In genomic region chr3:27345526-27345925, GRCm38 (mm10) we compare ENCODE assay signal across 10 mouse cellular contexts. TPM values are rescaled to one million over a fixed set of nuclear protein-coding genes. Genes with fewer than 3 reads are reported as not detected.
DNase-seq lines count a peak whose midpoint lies in the region; ATAC-seq and TF ChIP-seq lines count a peak whose summit lies in the region.
"Had no signal": no experiment of that assay in that cellular context is flagged by ENCODE, and none has a peak within 500 bp of the region (broad histone marks: within the 10 kb centered on the region; RNA-seq: fewer than 3 reads in every experiment).

No protein-coding gene starts in this region.

- no peak overlapping the region for H3K27ac ChIP-seq in gastrocnemius, adult 2 months
- no peak overlapping the region for H3K27ac ChIP-seq in liver, postnatal 0 days (ENCODE audit: low read depth)
- H3K27ac ChIP-seq: embryonic facial prominence, embryonic 13.5 days had no signal

- intact Hi-C loops in left cerebral cortex, postnatal 14 days (cut with DNase I): no loop called here
- intact Hi-C loops in gastrocnemius, adult 2 months (cut with DNase I): loop anchor here (10.0 kb wide), 1 partner anchor 119 kb away; no protein-coding TSS in a partner anchor

- H3K4me1 ChIP-seq in liver, postnatal 0 days (ENCODE audit: insufficient read depth): no peaks in the 10 kb centered on the region
- H3K4me1 ChIP-seq: embryonic facial prominence, embryonic 13.5 days had no signal

- no peak overlapping the region for H3K4me3 ChIP-seq in gastrocnemius, adult 2 months
- no peak overlapping the region for H3K4me3 ChIP-seq in liver, postnatal 0 days (ENCODE audit: low read depth, low read length)
- H3K4me3 ChIP-seq: embryonic facial prominence, embryonic 13.5 days had no signal

- no peaks in the 10 kb centered on the region for H3K9me3 ChIP-seq in liver, postnatal 0 days (ENCODE audit: low read length)
- H3K9me3 ChIP-seq: embryonic facial prominence, embryonic 13.5 days had no signal

- H3K9ac ChIP-seq in liver, postnatal 0 days (replicated peaks): no peak overlapping the region
- H3K9ac ChIP-seq: embryonic facial prominence, embryonic 13.5 days had no signal

- H3K36me3 ChIP-seq in liver, postnatal 0 days (replicated peaks; ENCODE audit: insufficient read depth, low read length): no peaks in the 10 kb centered on the region
- H3K36me3 ChIP-seq: embryonic facial prominence, embryonic 13.5 days had no signal

- TF ChIP-seq CTCF in gastrocnemius, adult 2 months (IDR thresholded peaks at IDR 0.05): peak; percentile 77
- TF ChIP-seq CTCF in liver, postnatal 0 days (IDR thresholded peaks at IDR 0.05; ENCODE audit: low read depth): peak; percentile 78

- no peaks in the 10 kb centered on the region for H3K27me3 ChIP-seq in liver, postnatal 0 days (ENCODE audit: insufficient read depth, low read length)
- H3K27me3 ChIP-seq: embryonic facial prominence, embryonic 13.5 days had no signal

- no peak for TF ChIP-seq EP300 in liver, postnatal 0 days (IDR thresholded peaks at IDR 0.05; ENCODE audit: low read depth)

- peak; percentile 7 to 18 for DNase-seq in left cerebral cortex, postnatal 14 days (ENCODE audit: low spot score in 2 of 2)
- DNase-seq in left cerebral cortex, adult 11 months (ENCODE audit: low spot score): no peak
- peak; percentile 75 for DNase-seq in ZHBTc4 (ENCODE audit: low read depth, low spot score)
- peak; percentile 68 for DNase-seq in gastrocnemius, adult 2 months
- peak; percentile 66 for DNase-seq in liver, postnatal 0 days
- peak; percentile 34 to 47 for DNase-seq in spleen, postnatal 36 days (ENCODE audit: low spot score in 2 of 2)
- no peak for DNase-seq in right cerebral cortex, postnatal 25 days
- DNase-seq in cerebellum, adult 11-12 months: no peak

- ATAC-seq in liver, postnatal 0 days: peak; percentile 49; the same call in 1 of the 2 replicates

- WGBS in liver, postnatal 0 days (ENCODE audit: insufficient replicate concordance): 46% methylated on average over 6 of the region's 6 CpGs

- no peak overlapping the region for H3K4me2 ChIP-seq in liver, postnatal 0 days (ENCODE audit: low read depth, low read length)
- H3K4me2 ChIP-seq: embryonic facial prominence, embryonic 13.5 days had no signal

RNA-seq across cellular contexts. Expression of gene Ghsr, which starts 25.6 kb away (rescaled TPM):
- under 1 TPM; 0.20 to 0.27 TPM for total RNA-seq in left cerebral cortex, postnatal 14 days (2021)
- total RNA-seq in gastrocnemius, adult 2 months (2021): not detected
- polyA plus RNA-seq in liver, postnatal 0 days (2015; fragmentation: Nextera tagmentation; extraction: Ambion mirVana): not detected in 2 replicates
- polyA plus RNA-seq: embryonic facial prominence, embryonic 13.5 days; liver, embryonic 16.5 days had no signal

RNA-seq across cellular contexts. Expression of gene Tnfsf10, which starts 28.7 kb away (rescaled TPM):
- 1 to 10 TPM; 1.1 to 2.2 TPM for total RNA-seq in left cerebral cortex, postnatal 14 days (2021)
- total RNA-seq in gastrocnemius, adult 2 months (2021): 10 to 100 TPM in 1 of 2 experiments, 1 to 10 TPM in 1; 3.7 to 15.2 TPM
- 0.23 and 0.37 TPM in 2 replicates for polyA plus RNA-seq in liver, postnatal 0 days (2015; fragmentation: Nextera tagmentation; extraction: Ambion mirVana)

Comparison
In these comparisons a context has a peak if more than half of its experiments do, and no peak if none do; other contexts are left out.
1. DNase-seq: peak in left cerebral cortex, postnatal 14 days (2 of 2), ZHBTc4 (single experiment), gastrocnemius, adult 2 months (single experiment), liver, postnatal 0 days (single experiment) and spleen, postnatal 36 days (2 of 2); none in left cerebral cortex, adult 11 months (single experiment), right cerebral cortex, postnatal 25 days (single experiment) and cerebellum, adult 11-12 months (single experiment).